Mouse (Mus musculus): ENCODE measurements around the gene Irs2. TPM values are rescaled to one million over a fixed set of nuclear protein-coding genes. Genes with fewer than 3 reads are reported as not detected.

Irs2 gene
- polyA plus RNA-seq, 1 experiment from 2014 or later = 4.0 TPM

- WGBS (ENCODE audit: insufficient replicate concordance) = 45% methylated on average over 5 of the region's 5 CpGs
- ATAC-seq (ENCODE audit: insufficient read depth) = no peak
- no peak overlapping the region for H3K27ac ChIP-seq (replicated peaks)
- H3K36me3 ChIP-seq (replicated peaks) = no peaks in the 10 kb centered on the region
- no peak overlapping the region for H3K4me2 ChIP-seq
- H3K4me1 ChIP-seq (replicated peaks) = peaks cover 21% of the 10 kb centered on the region
- no peak overlapping the region for H3K4me3 ChIP-seq (replicated peaks)
- H3K9ac ChIP-seq = no peak overlapping the region; the same call in 1 of the 2 replicates
- peaks cover 4% of the 10 kb centered on the region; the same call in 1 of the 2 replicates for H3K27me3 ChIP-seq
- no peaks in the 10 kb centered on the region for H3K9me3 ChIP-seq (replicated peaks)
Observed at GRCm38 (mm10) chr8:10952706-10953105, 55.6 kb downstream of the Irs2 start.

GRCm38 (mm10) chr8:10952235-10952634 is 56.0 kb downstream of the Irs2 start:
- H3K4me2 ChIP-seq = no peak overlapping the region
- ATAC-seq (ENCODE audit: insufficient read depth) = no peak
- H3K9ac ChIP-seq = no peak overlapping the region; the same call in 1 of the 2 replicates
- WGBS (ENCODE audit: insufficient replicate concordance) = 58% methylated on average over 2 of the region's 2 CpGs
- H3K4me3 ChIP-seq (replicated peaks) = no peak overlapping the region
- H3K27ac ChIP-seq (replicated peaks) = no peak overlapping the region
- H3K4me1 ChIP-seq (replicated peaks) = peaks cover 23% of the 10 kb centered on the region
- H3K9me3 ChIP-seq (replicated peaks) = no peaks in the 10 kb centered on the region
- H3K36me3 ChIP-seq (replicated peaks) = no peaks in the 10 kb centered on the region
- H3K27me3 ChIP-seq = 0 out of 2 replicates have a peak, but pooled peaks cover 4% of the 10 kb centered on the region

- ATAC-seq (ENCODE audit: insufficient read depth) = no peak
- Histone ChIP-seq H3K27me3 (no peaks in the 10 kb centered on the region), H3K27ac (replicated peaks) (no peak overlapping the region), H3K4me2 (no peak overlapping the region), H3K36me3 (replicated peaks) (no peaks in the 10 kb centered on the region), H3K9ac (no peak overlapping the region), H3K4me1 (replicated peaks) (peaks cover 27% of the 10 kb centered on the region), H3K4me3 (replicated peaks) (no peak overlapping the region), H3K9me3 (replicated peaks) (no peaks in the 10 kb centered on the region)
- 73% methylated on average over 4 of the region's 4 CpGs for WGBS (ENCODE audit: insufficient replicate concordance)
Observed at GRCm38 (mm10) chr8:10951567-10951966, 56.7 kb downstream of the Irs2 start.

- Histone ChIP-seq H3K36me3 (replicated peaks) (no peaks in the 10 kb centered on the region), H3K27me3 (peaks cover 7% of the 10 kb centered on the region; the same call in 1 of the 2 replicates), H3K9ac (peak overlapping the region; percentile 16; the same call in 1 of the 2 replicates), H3K9me3 (replicated peaks) (no peaks in the 10 kb centered on the region), H3K4me3 (replicated peaks) (peak overlapping the region; percentile 31; the same call in 1 of the 2 replicates), H3K4me1 (replicated peaks) (peaks cover 30% of the 10 kb centered on the region), H3K4me2 (peak overlapping the region; percentile 64), H3K27ac (replicated peaks) (peak overlapping the region; percentile 45)
- under 1% methylated on average over 23 of the region's 23 CpGs for WGBS (ENCODE audit: insufficient replicate concordance)
- peak; percentile 87 for ATAC-seq (ENCODE audit: insufficient read depth)
Observed at GRCm38 (mm10) chr8:10945939-10946740, 62.1 kb downstream of the Irs2 start.

- Histone ChIP-seq H3K9me3 (replicated peaks) (no peaks in the 10 kb centered on the region), H3K4me2 (peak overlapping the region; percentile 64), H3K9ac (no peak overlapping the region), H3K36me3 (replicated peaks) (no peaks in the 10 kb centered on the region), H3K4me3 (replicated peaks) (no peak overlapping the region), H3K4me1 (replicated peaks) (peaks cover 33% of the 10 kb centered on the region), H3K27ac (replicated peaks) (peak overlapping the region; percentile 45; the same call in 1 of the 2 replicates), H3K27me3 (peaks cover 7% of the 10 kb centered on the region; the same call in 1 of the 2 replicates)
- 31% methylated on average over 2 of the region's 2 CpGs for WGBS (ENCODE audit: insufficient replicate concordance)
- no peak for ATAC-seq (ENCODE audit: insufficient read depth)
Observed at GRCm38 (mm10) chr8:10945490-10945889, 62.8 kb downstream of the Irs2 start.

- no peak overlapping the region for H3K27ac ChIP-seq (replicated peaks)
- H3K4me3 ChIP-seq (replicated peaks) = no peak overlapping the region
- H3K4me2 ChIP-seq = no peak overlapping the region
- H3K9me3 ChIP-seq (replicated peaks) = no peaks in the 10 kb centered on the region
- H3K27me3 ChIP-seq = peaks cover 7% of the 10 kb centered on the region; the same call in 1 of the 2 replicates
- no peaks in the 10 kb centered on the region for H3K36me3 ChIP-seq (replicated peaks)
- peaks cover 38% of the 10 kb centered on the region for H3K4me1 ChIP-seq (replicated peaks)
- 70% methylated on average over 9 of the region's 9 CpGs for WGBS (ENCODE audit: insufficient replicate concordance)
- H3K9ac ChIP-seq = no peak overlapping the region
- no peak for ATAC-seq (ENCODE audit: insufficient read depth)
Observed at GRCm38 (mm10) chr8:10943314-10944060, 64.8 kb downstream of the Irs2 start.

- Histone ChIP-seq H3K4me3 (replicated peaks) (no peak overlapping the region), H3K27me3 (peaks cover 9% of the 10 kb centered on the region; the same call in 1 of the 2 replicates), H3K4me1 (replicated peaks) (peaks cover 30% of the 10 kb centered on the region; the same call in 1 of the 2 replicates), H3K9me3 (replicated peaks) (no peaks in the 10 kb centered on the region), H3K27ac (replicated peaks) (peak overlapping the region; percentile 73), H3K36me3 (replicated peaks) (no peaks in the 10 kb centered on the region), H3K4me2 (no peak overlapping the region), H3K9ac (no peak overlapping the region)
- peak; percentile 80 for ATAC-seq (ENCODE audit: insufficient read depth)
- WGBS (ENCODE audit: insufficient replicate concordance) = 49% methylated on average over 6 of the region's 6 CpGs
Observed at GRCm38 (mm10) chr8:10939883-10940282, 68.4 kb downstream of the Irs2 start.

- WGBS (ENCODE audit: insufficient replicate concordance) = 50% methylated on average over 3 of the region's 3 CpGs
- Histone ChIP-seq H3K27ac (replicated peaks) (peak overlapping the region; percentile 73), H3K9me3 (replicated peaks) (no peaks in the 10 kb centered on the region), H3K27me3 (peaks cover 8% of the 10 kb centered on the region; the same call in 1 of the 2 replicates), H3K4me1 (replicated peaks) (peaks cover 31% of the 10 kb centered on the region; the same call in 1 of the 2 replicates), H3K4me2 (no peak overlapping the region), H3K9ac (no peak overlapping the region), H3K36me3 (replicated peaks) (no peaks in the 10 kb centered on the region), H3K4me3 (replicated peaks) (no peak overlapping the region)
- no peak for ATAC-seq (ENCODE audit: insufficient read depth)
Observed at GRCm38 (mm10) chr8:10939210-10939782, 69.0 kb downstream of the Irs2 start.

GRCm38 (mm10) chr8:10938284-10938683 is 70.0 kb downstream of the Irs2 start:
- Histone ChIP-seq H3K27ac (replicated peaks) (no peak overlapping the region), H3K36me3 (replicated peaks) (no peaks in the 10 kb centered on the region), H3K27me3 (peaks cover 8% of the 10 kb centered on the region; the same call in 1 of the 2 replicates), H3K9ac (no peak overlapping the region), H3K4me1 (replicated peaks) (peaks cover 31% of the 10 kb centered on the region; the same call in 1 of the 2 replicates), H3K9me3 (replicated peaks) (no peaks in the 10 kb centered on the region), H3K4me3 (replicated peaks) (no peak overlapping the region), H3K4me2 (no peak overlapping the region)
- WGBS (ENCODE audit: insufficient replicate concordance) = 66% methylated on average over 6 of the region's 6 CpGs
- ATAC-seq (ENCODE audit: insufficient read depth) = no peak

GRCm38 (mm10) chr8:10936646-10937045 is 71.6 kb downstream of the Irs2 start:
- WGBS (ENCODE audit: insufficient replicate concordance) = 70% methylated on average over 9 of the region's 9 CpGs
- peak overlapping the region; percentile 55 for H3K27ac ChIP-seq (replicated peaks)
- H3K4me2 ChIP-seq = no peak overlapping the region
- peaks cover 8% of the 10 kb centered on the region; the same call in 1 of the 2 replicates for H3K27me3 ChIP-seq
- no peaks in the 10 kb centered on the region for H3K9me3 ChIP-seq (replicated peaks)
- H3K4me1 ChIP-seq (replicated peaks) = peaks cover 31% of the 10 kb centered on the region; the same call in 1 of the 2 replicates
- no peak overlapping the region for H3K9ac ChIP-seq
- H3K36me3 ChIP-seq (replicated peaks) = no peaks in the 10 kb centered on the region
- no peak overlapping the region for H3K4me3 ChIP-seq (replicated peaks)
- no peak for ATAC-seq (ENCODE audit: insufficient read depth)
